Mouse (Mus musculus): ENCODE results near the gene Cebpz.

DNA sequence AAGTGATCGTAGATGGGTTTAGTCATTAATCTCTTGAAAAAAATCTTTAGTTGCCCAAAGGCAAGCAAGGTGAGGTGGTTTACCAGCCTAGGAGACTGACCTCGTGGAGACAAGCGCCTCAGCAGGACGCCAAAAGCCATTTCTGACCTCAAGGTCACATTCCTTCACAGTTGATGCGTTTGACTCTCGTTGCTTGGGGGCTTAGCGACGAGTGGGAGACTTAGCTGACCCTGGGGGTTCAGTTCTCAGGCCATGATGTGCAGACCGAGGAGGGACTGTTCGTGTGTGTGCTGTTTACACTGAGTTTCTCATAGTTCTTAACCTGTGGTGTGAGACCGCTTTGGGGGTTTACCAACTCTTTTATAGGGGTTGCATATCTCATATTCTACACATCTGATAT is 5.7 kb upstream of the Cebpz start:
- TF ChIP-seq POLR2A (IDR thresholded peaks at IDR 0.05; ENCODE audit: borderline replicate concordance, insufficient read depth, low read length) = no peak
- no peak for TF ChIP-seq CTCF (IDR thresholded peaks at IDR 0.05; ENCODE audit: borderline replicate concordance, insufficient read depth, low read depth, low read length)

All from cerebellum, adult 2 months (tissue).